Comparison of ENCODE assay signal across 22 mouse cellular contexts in genomic region chr12:111548555-111549289, GRCm38 (mm10). TPM values are rescaled to one million over a fixed set of nuclear protein-coding genes. Genes with fewer than 3 reads are reported as not detected.
DNase-seq lines count a peak whose midpoint lies in the region; ATAC-seq and TF ChIP-seq lines count a peak whose summit lies in the region.
"Had no signal": no experiment of that assay in that cellular context is flagged by ENCODE, and none has a peak within 500 bp of the region (broad histone marks: within the 10 kb centered on the region; RNA-seq: fewer than 3 reads in every experiment).

No protein-coding gene starts in this region.

- ATAC-seq in liver, embryonic 13.5 days (ENCODE audit: low read depth): peak; percentile 29
- ATAC-seq in liver, embryonic 11.5 days (replicated peaks; ENCODE audit: low FRiP score): no peak; the same call in 1 of the 2 replicates
- ATAC-seq in erythroblast, adult 5-6 weeks (replicated peaks; ENCODE audit: low FRiP score, poor library complexity, severe bottlenecking): peak; percentile 30
- ATAC-seq in intestine, postnatal 0 days: 0 out of 2 replicates have a peak, but pooled peaks have one; percentile 11
- ATAC-seq: forebrain, embryonic 13.5 days; inflammation-experienced regulatory T-cells, adult 6 months had no signal

- H3K27me3 ChIP-seq in liver, embryonic 13.5 days: no peaks in the 10 kb centered on the region
- no peaks in the 10 kb centered on the region for H3K27me3 ChIP-seq in liver, embryonic 11.5 days (replicated peaks; ENCODE audit: control insufficient read depth, insufficient read depth, low read length)
- H3K27me3 ChIP-seq in intestine, postnatal 0 days (replicated peaks; ENCODE audit: control insufficient read depth, insufficient read depth, low read length): no peaks in the 10 kb centered on the region
- H3K27me3 ChIP-seq: forebrain, embryonic 13.5 days; kidney, embryonic 15.5 days; limb, embryonic 13.5 days; lung, embryonic 15.5 days; neural tube, embryonic 12.5 days had no signal

- H3K4me1 ChIP-seq in liver, embryonic 13.5 days (replicated peaks): no peaks in the 10 kb centered on the region; the same call in 1 of the 2 replicates
- no peaks in the 10 kb centered on the region for H3K4me1 ChIP-seq in liver, embryonic 11.5 days (replicated peaks; ENCODE audit: control insufficient read depth, insufficient read depth, low read length)
- H3K4me1 ChIP-seq in intestine, postnatal 0 days (replicated peaks; ENCODE audit: control insufficient read depth, insufficient read depth, low read length): no peaks in the 10 kb centered on the region
- H3K4me1 ChIP-seq: forebrain, embryonic 13.5 days; hindbrain, embryonic 10.5 days; kidney, embryonic 15.5 days; limb, embryonic 13.5 days; lung, embryonic 15.5 days; midbrain, embryonic 10.5 days; neural tube, embryonic 12.5 days had no signal

- peaks cover 47% of the 10 kb centered on the region for H3K36me3 ChIP-seq in liver, embryonic 13.5 days
- H3K36me3 ChIP-seq in liver, embryonic 11.5 days (ENCODE audit: control insufficient read depth, insufficient read depth, low read length): peaks cover 19% of the 10 kb centered on the region
- H3K36me3 ChIP-seq in intestine, postnatal 0 days (ENCODE audit: control insufficient read depth, insufficient read depth): peaks cover 34% of the 10 kb centered on the region

- DNase-seq in liver, embryonic 13.5 days: no peak
- no peak for DNase-seq in liver, embryonic 11.5 days (ENCODE audit: low spot score)
- no peak for DNase-seq in ovary, adult 18-20 months (ENCODE audit: low spot score)
- no peak for DNase-seq in urinary bladder, postnatal 25 days (ENCODE audit: low spot score)
- DNase-seq in heart, postnatal 25 days (ENCODE audit: low spot score): no peak
- DNase-seq: adrenal gland, postnatal 36 days; cerebellum, adult 11-12 months; cerebellum, postnatal 25 days; gastrocnemius, postnatal 36 days; lung, postnatal 4 days; right cerebral cortex, adult 18-20 months; thymus, postnatal 36 days had no signal

- no peak overlapping the region for H3K9ac ChIP-seq in liver, embryonic 13.5 days
- H3K9ac ChIP-seq in liver, embryonic 11.5 days (ENCODE audit: low read depth, low read length): no peak overlapping the region
- H3K9ac ChIP-seq in intestine, postnatal 0 days (ENCODE audit: low read depth, low read length): no peak overlapping the region
- H3K9ac ChIP-seq: forebrain, embryonic 13.5 days; kidney, embryonic 15.5 days; limb, embryonic 13.5 days; lung, embryonic 15.5 days; neural tube, embryonic 12.5 days had no signal

- no peak overlapping the region for H3K4me2 ChIP-seq in liver, embryonic 13.5 days
- no peak overlapping the region for H3K4me2 ChIP-seq in liver, embryonic 11.5 days
- H3K4me2 ChIP-seq in intestine, postnatal 0 days (replicated peaks; ENCODE audit: low read depth): no peak overlapping the region
- H3K4me2 ChIP-seq: forebrain, embryonic 13.5 days; kidney, embryonic 15.5 days; limb, embryonic 13.5 days; lung, embryonic 15.5 days; neural tube, embryonic 12.5 days had no signal

- no peak for TF ChIP-seq CTCF in intestine, postnatal 0 days (IDR thresholded peaks at IDR 0.05; ENCODE audit: low read depth)

- WGBS in liver, embryonic 13.5 days (ENCODE audit: insufficient replicate concordance): 53% methylated on average over 2 of the region's 2 CpGs
- 49% methylated on average over 2 of the region's 2 CpGs for WGBS in liver, embryonic 11.5 days
- WGBS in intestine, postnatal 0 days: 60% methylated on average over 2 of the region's 2 CpGs

- no peaks in the 10 kb centered on the region for H3K9me3 ChIP-seq in liver, embryonic 13.5 days (replicated peaks)
- H3K9me3 ChIP-seq in liver, embryonic 11.5 days (ENCODE audit: control insufficient read depth, low read length): no peaks in the 10 kb centered on the region
- no peaks in the 10 kb centered on the region for H3K9me3 ChIP-seq in intestine, postnatal 0 days (ENCODE audit: control insufficient read depth)
- H3K9me3 ChIP-seq: forebrain, embryonic 13.5 days; hindbrain, embryonic 10.5 days; kidney, embryonic 15.5 days; limb, embryonic 13.5 days; lung, embryonic 15.5 days; midbrain, embryonic 10.5 days; neural tube, embryonic 12.5 days had no signal

- H3K27ac ChIP-seq in liver, embryonic 13.5 days: peak overlapping the region; percentile 58
- H3K27ac ChIP-seq in liver, embryonic 11.5 days (ENCODE audit: low read depth, low read length): no peak overlapping the region
- H3K27ac ChIP-seq in intestine, postnatal 0 days (ENCODE audit: low read depth, low read length): 0 out of 2 replicates have a peak overlapping the region, but pooled peaks have one; percentile 21
- H3K27ac ChIP-seq: forebrain, embryonic 13.5 days; hindbrain, embryonic 10.5 days; kidney, embryonic 15.5 days; limb, embryonic 13.5 days; lung, embryonic 15.5 days; midbrain, embryonic 10.5 days; neural tube, embryonic 12.5 days had no signal

- intact Hi-C loops in heart, postnatal 25 days (cut with DNase I): no loop called here

- H3K4me3 ChIP-seq in liver, embryonic 13.5 days (replicated peaks): no peak overlapping the region
- H3K4me3 ChIP-seq in liver, embryonic 11.5 days (ENCODE audit: low read depth, low read length): no peak overlapping the region
- no peak overlapping the region for H3K4me3 ChIP-seq in intestine, postnatal 0 days (ENCODE audit: low read depth, low read length)
- H3K4me3 ChIP-seq: forebrain, embryonic 13.5 days; hindbrain, embryonic 10.5 days; kidney, embryonic 15.5 days; limb, embryonic 13.5 days; lung, embryonic 15.5 days; midbrain, embryonic 10.5 days; neural tube, embryonic 12.5 days had no signal

RNA-seq across cellular contexts. Expression of gene Eif5, which starts 10.9 kb away (rescaled TPM):
- 677 and 738 TPM in 2 replicates for polyA plus RNA-seq in liver, embryonic 13.5 days (2015; fragmentation: Nextera tagmentation; extraction: Ambion mirVana)
- 623 and 628 TPM in 2 replicates for polyA plus RNA-seq in liver, embryonic 11.5 days (2014; fragmentation: Nextera tagmentation; extraction: Ambion mirVana)
- total RNA-seq in erythroblast, adult 5-6 weeks (2015; ENCODE audit: low replicate concordance): 1,226 and 1,283 TPM in 2 replicates
- 1,807 and 1,822 TPM in 2 replicates for total RNA-seq in erythroblast, adult 5-6 weeks (2017; ENCODE audit: low replicate concordance)
- polyA plus RNA-seq in intestine, postnatal 0 days (2015; fragmentation: Nextera tagmentation; extraction: Ambion mirVana): 632 and 663 TPM in 2 replicates
- 100 to 1,000 TPM; 140 to 145 TPM for total RNA-seq in heart, postnatal 25 days (2021)

RNA-seq across cellular contexts. Expression of gene Mark3, which starts 25.6 kb away (rescaled TPM):
- polyA plus RNA-seq in liver, embryonic 13.5 days (2015; fragmentation: Nextera tagmentation; extraction: Ambion mirVana): 13.9 and 14.6 TPM in 2 replicates
- polyA plus RNA-seq in liver, embryonic 11.5 days (2014; fragmentation: Nextera tagmentation; extraction: Ambion mirVana): 36.9 and 38.6 TPM in 2 replicates
- total RNA-seq in erythroblast, adult 5-6 weeks (2015; ENCODE audit: low replicate concordance): 124 and 158 TPM in 2 replicates
- 138 and 180 TPM in 2 replicates for total RNA-seq in erythroblast, adult 5-6 weeks (2017; ENCODE audit: low replicate concordance)
- polyA plus RNA-seq in intestine, postnatal 0 days (2015; fragmentation: Nextera tagmentation; extraction: Ambion mirVana): 24.7 and 25.5 TPM in 2 replicates
- 10 to 100 TPM; 52.9 to 54.3 TPM for total RNA-seq in heart, postnatal 25 days (2021)
